Mouse (Mus musculus) 416B (cell line): Measurements from ENCODE around the gene Hif3a.

Experiments used
- DNase-seq: peaks from one replicate; pipeline ENCODE4 v3.0.0; 2011; ENCODE audit warnings: low read depth

The Hif3a gene

GRCm38 (mm10) chr7:17024814-17025504 lies 37.3 kb downstream of the Hif3a start:
- DNase-seq = peak; percentile 77

- peak; percentile 59 for DNase-seq
These were observed 38.1 kb downstream of the Hif3a start for GRCm38 (mm10) chr7:17024141-17024540.

GRCm38 (mm10) chr7:17023701-17024100 lies 38.5 kb downstream of the Hif3a start:
- peak; percentile 36 for DNase-seq

- no peak for DNase-seq
These were observed 40.1 kb downstream of the Hif3a start for GRCm38 (mm10) chr7:17022176-17022575.

GRCm38 (mm10) chr7:17019426-17020166 lies 42.6 kb downstream of the Hif3a start:
- DNase-seq = no peak

- no peak for DNase-seq
These were observed 44.3 kb downstream of the Hif3a start for GRCm38 (mm10) chr7:17017921-17018320.

- DNase-seq = peak; percentile 88
These were observed 45.2 kb downstream of the Hif3a start for GRCm38 (mm10) chr7:17017036-17017435.

- DNase-seq = no peak
These were observed 46.8 kb downstream of the Hif3a start for GRCm38 (mm10) chr7:17015381-17015780.

- DNase-seq = no peak
These were observed 50.2 kb downstream of the Hif3a start for GRCm38 (mm10) chr7:17011909-17012590.

- DNase-seq = no peak
These were observed 52.2 kb downstream of the Hif3a start for GRCm38 (mm10) chr7:17010010-17010347.

- peak; percentile 42 for DNase-seq
These were observed 52.8 kb downstream of the Hif3a start for GRCm38 (mm10) chr7:17009326-17010009.

GRCm38 (mm10) chr7:17007300-17007699 lies 54.9 kb downstream of the Hif3a start:
- peak; percentile 74 for DNase-seq

GRCm38 (mm10) chr7:17004716-17005115 lies 57.5 kb downstream of the Hif3a start:
- no peak for DNase-seq

- peak; percentile 78 for DNase-seq
These were observed 58.8 kb downstream of the Hif3a start for GRCm38 (mm10) chr7:17003230-17003960.

GRCm38 (mm10) chr7:17002375-17003195 lies 59.6 kb downstream of the Hif3a start:
- peak; percentile 90 for DNase-seq

- peak; percentile 75 for DNase-seq
These were observed 62.6 kb downstream of the Hif3a start for GRCm38 (mm10) chr7:16999650-17000049.

GRCm38 (mm10) chr7:16999233-16999632 lies 63.0 kb downstream of the Hif3a start:
- DNase-seq = no peak

- DNase-seq = no peak
These were observed 66.9 kb downstream of the Hif3a start for GRCm38 (mm10) chr7:16995345-16995744.

- no peak for DNase-seq
These were observed 67.8 kb downstream of the Hif3a start for GRCm38 (mm10) chr7:16994400-16994799.

- DNase-seq = peak; percentile 94
These were observed 68.4 kb downstream of the Hif3a start for GRCm38 (mm10) chr7:16993651-16994399.
